Mouse (Mus musculus) frontal cortex, adult (tissue): Measurements from ENCODE around the gene Podn.

Source experiments
- ATAC-seq: cut with Nextera tagmentation; 2 replicates; pipeline ENCODE4 v1.9.2; 2017; ENCODE audit warnings: mild to moderate bottlenecking, moderate library complexity, mixed read lengths; ENCODE audit not compliant: low TSS enrichment

Podn gene

GRCm38 (mm10) chr4:107966416-107967109, 129.7 kb downstream of the Podn start:
- no peak for ATAC-seq
